Mouse (Mus musculus): ENCODE results near the gene Gm11559.
"Not testable (repeated sequence)": the region's sequence is repeated elsewhere in the genome, so short reads cannot be mapped to it uniquely, and the experiment has no call there.

The Gm11559 gene

GRCm38 (mm10) chr11:99864176-99864575, at the start of gene Gm11559:
Gene Gm11559 (plus strand): TSS chr11:99864476.
- not testable (repeated sequence) for DNase-seq (ENCODE audit: low spot score)

GRCm38 (mm10) chr11:99815566-99815965, 48.7 kb upstream of the Gm11559 start, which contains the start of gene Gm11564:
Gene Gm11564 (minus strand): TSS chr11:99815666.
- DNase-seq (ENCODE audit: low spot score): not testable (repeated sequence)

GRCm38 (mm10) chr11:99837966-99838365, 26.3 kb upstream of the Gm11559 start, which contains the start of gene 2300003K06Rik:
Gene 2300003K06Rik (minus strand): TSS chr11:99838066.
- DNase-seq (ENCODE audit: low spot score): no peak

GRCm38 (mm10) chr11:99842185-99842584, 22.1 kb upstream of the Gm11559 start:
- DNase-seq (ENCODE audit: low spot score): no peak

GRCm38 (mm10) chr11:99846746-99847145, 17.5 kb upstream of the Gm11559 start:
- no peak for DNase-seq (ENCODE audit: low spot score)

GRCm38 (mm10) chr11:99851508-99851907, 12.8 kb upstream of the Gm11559 start, which contains the start of gene Krtap4-16:
Gene Krtap4-16 (minus strand): TSS chr11:99851608.
- DNase-seq (ENCODE audit: low spot score): no peak

- DNase-seq (ENCODE audit: low spot score): no peak
Observed at GRCm38 (mm10) chr11:99854121-99854520, 10.2 kb upstream of the Gm11559 start.

- no peak for DNase-seq (ENCODE audit: low spot score)
Observed at GRCm38 (mm10) chr11:99857617-99858016, 6.7 kb upstream of the Gm11559 start, which contains the start of gene Gm11568. Gene Gm11568 (plus strand): TSS chr11:99857917.

- DNase-seq (ENCODE audit: low spot score): no peak
Observed at GRCm38 (mm10) chr11:99858761-99859160, 5.5 kb upstream of the Gm11559 start.

- DNase-seq (ENCODE audit: low spot score): not testable (repeated sequence)
Observed at GRCm38 (mm10) chr11:99873089-99873488, 8.8 kb downstream of the Gm11559 start, which contains the start of gene Krtap9-1. Gene Krtap9-1 (plus strand): TSS chr11:99873389.

GRCm38 (mm10) chr11:99878887-99879286, 14.6 kb downstream of the Gm11559 start, which contains the start of gene Gm11567:
Gene Gm11567 (plus strand): TSS chr11:99879187.
- DNase-seq (ENCODE audit: low spot score): not testable (repeated sequence)

GRCm38 (mm10) chr11:99907620-99908019, 43.3 kb downstream of the Gm11559 start, which contains the start of gene Krtap31-1:
Gene Krtap31-1 (plus strand): TSS chr11:99907920.
- no peak for DNase-seq (ENCODE audit: low spot score)

- no peak for DNase-seq (ENCODE audit: low spot score)
Observed at GRCm38 (mm10) chr11:99914451-99914850, 50.2 kb downstream of the Gm11559 start, which contains the start of gene Gm11565. Gene Gm11565 (plus strand): TSS chr11:99914751.

Data from adipocyte (in vitro differentiated cells).